Mouse (Mus musculus) adrenal gland, postnatal 4 days (tissue): ENCODE data around the gene Gpr108. TPM values are rescaled to one million over a fixed set of nuclear protein-coding genes. Genes with fewer than 3 reads are reported as not detected.

ENCODE experiments used
- DNase-seq, 2 experiments: peaks; one replicate each; pipeline ENCODE4 v3.0.0; 2021 to 2022; ENCODE audit warnings: low spot score in 2 of 2, mixed read lengths in 2 of 2
- microRNA-seq: library from miRNA; unstranded; fragments of <30 nt; microRNA quantifications from one replicate; pipeline ENCODE4 v1.2.0, GENCODE M21; 2021
- total RNA-seq, 2 experiments: library from RNA; stranded (reverse); gene quantifications; 2 replicates each; pipeline ENCODE4 v1.2.3; 2021

The Gpr108 gene
- total RNA-seq, 2 experiments from 2014 or later, result 50.3 to 52.5 TPM

- no peak for DNase-seq
Measured at GRCm38 (mm10) chr17:57218335-57218900, 29.8 kb downstream of the Gpr108 start.

- no peak for DNase-seq
Measured at GRCm38 (mm10) chr17:57214676-57215387, 33.4 kb downstream of the Gpr108 start.

- DNase-seq, result no peak
Measured at GRCm38 (mm10) chr17:57211501-57211900, 36.7 kb downstream of the Gpr108 start.

GRCm38 (mm10) chr17:57209330-57209729 is 38.9 kb downstream of the Gpr108 start:
- no peak for DNase-seq

GRCm38 (mm10) chr17:57207938-57208337 is 40.3 kb downstream of the Gpr108 start:
- DNase-seq, result no peak

GRCm38 (mm10) chr17:57201841-57202724 is 46.2 kb downstream of the Gpr108 start:
- no peak for DNase-seq

- DNase-seq, result no peak
Measured at GRCm38 (mm10) chr17:57198252-57198651, 50.0 kb downstream of the Gpr108 start.

GRCm38 (mm10) chr17:57195326-57196010 is 52.8 kb downstream of the Gpr108 start:
- DNase-seq, result no peak

GRCm38 (mm10) chr17:57194771-57195170 is 53.5 kb downstream of the Gpr108 start:
- DNase-seq, result no peak

- DNase-seq, result no peak
Measured at GRCm38 (mm10) chr17:57194041-57194507, 54.2 kb downstream of the Gpr108 start, which contains the start of gene Tnfsf14. TSS of gene Tnfsf14 (minus strand) at chr17:57194177.

GRCm38 (mm10) chr17:57188510-57189192 is 59.6 kb downstream of the Gpr108 start:
- DNase-seq, result no peak

GRCm38 (mm10) chr17:57185641-57186040 is 62.6 kb downstream of the Gpr108 start:
- no peak for DNase-seq

Small RNA genes within 50 kb of the gene (microRNA-seq; reads per million reads assigned to microRNA genes)
- not detected for gene Mir6978

Other genes with a start within 250 kb of the Gpr108 start
- 1 to 10 TPM in 1 of 2 experiments, not detected in 1; 1.8 TPM for gene Pspn, start 248.4 kb downstream of the Gpr108 start, total RNA-seq
- gene Gtf2f1, start 237.2 kb downstream of the Gpr108 start, total RNA-seq, result 10 to 100 TPM; 55.7 to 58.6 TPM
- gene Gm17949, start 237.0 kb downstream of the Gpr108 start, total RNA-seq, result under 1 TPM; 0.25 to 0.45 TPM
- 100 to 1,000 TPM; 141 to 156 TPM for gene Khsrp, start 216.9 kb downstream of the Gpr108 start, total RNA-seq
- gene Slc25a41, start 206.8 kb downstream of the Gpr108 start, total RNA-seq, result not detected
- 1 to 10 TPM; 2.6 to 7.3 TPM for gene Crb3, start 189.3 kb downstream of the Gpr108 start, total RNA-seq
- 10 to 100 TPM; 80.0 to 85.9 TPM for gene Slc25a23, start 188.6 kb downstream of the Gpr108 start, total RNA-seq
- 1 to 10 TPM; 1.6 to 2.6 TPM for gene Dennd1c, start 169.9 kb downstream of the Gpr108 start, total RNA-seq
- gene Tubb4a, start 160.7 kb downstream of the Gpr108 start, total RNA-seq, result 10 to 100 TPM; 15.7 to 27.3 TPM
- gene Tnfsf9, start 143.1 kb downstream of the Gpr108 start, total RNA-seq, result under 1 TPM; 0.40 to 0.45 TPM
- gene Cd70, start 98.7 kb downstream of the Gpr108 start, total RNA-seq, result not detected
- gene Tnfsf14, start 54.3 kb downstream of the Gpr108 start, total RNA-seq, result under 1 TPM in 1 of 2 experiments, not detected in 1; 0.28 TPM
- 100 to 1,000 TPM in 1 of 2 experiments, 10 to 100 TPM in 1; 60.7 to 452 TPM for gene C3, start 20.3 kb downstream of the Gpr108 start, total RNA-seq
- gene Trip10, start 1.0 kb upstream of the Gpr108 start, total RNA-seq, result 10 to 100 TPM; 52.1 to 58.4 TPM
- 1 to 10 TPM; 2.7 to 3.3 TPM for gene Vav1, start 30.7 kb upstream of the Gpr108 start, total RNA-seq
- gene Adgre1, start 110.2 kb upstream of the Gpr108 start, total RNA-seq, result 1 to 10 TPM; 7.9 to 8.3 TPM